Mouse (Mus musculus) liver, embryonic 16.5 days (tissue): ENCODE measurements at regions not wholly inside any gene's neighbourhood (a gene's known extent, or its start where the extent isn't known, plus 50 kb on each side); places are given as distances from the start of the nearest gene placed in this dataset.

Experiments used
- ATAC-seq: fragments of 200-750 bp; cut with Nextera tagmentation; 2 replicates; pipeline ENCODE4 v1.8.0; 2017; ENCODE audit warnings: low read depth, mild to moderate bottlenecking, moderate number of reproducible peaks, moderate library complexity
- H3K27ac ChIP-seq: fragments of 300-500 bp; sonication (generic); 2 replicates; pipeline ENCODE4 v1.5.1; 2014; ENCODE audit warnings: mild to moderate bottlenecking, low read length
- H3K27me3 ChIP-seq: fragments of 300-500 bp; sonication (generic); 2 replicates; pipeline ENCODE4 v1.6.1; 2014; ENCODE audit warnings: low read depth, low read length, mixed read lengths; ENCODE audit not compliant: control insufficient read depth, insufficient read depth
- H3K36me3 ChIP-seq: fragments of 300-500 bp; sonication (generic); 2 replicates; pipeline ENCODE4 v1.6.1; 2014; ENCODE audit warnings: mild to moderate bottlenecking; ENCODE audit not compliant: control insufficient read depth, insufficient read depth
- H3K4me1 ChIP-seq: fragments of 300-500 bp; sonication (generic); 2 replicates; pipeline ENCODE4 v1.6.1; 2014; ENCODE audit warnings: low read depth, low read length, mixed read lengths; ENCODE audit not compliant: control insufficient read depth
- H3K4me2 ChIP-seq: fragments of 300-500 bp; sonication (generic); 2 replicates; pipeline ENCODE4 v1.6.1; 2014; ENCODE audit warnings: low read depth, low read length, mixed read lengths
- H3K4me3 ChIP-seq: fragments of 300-500 bp; sonication (generic); 2 replicates; pipeline ENCODE4 v1.5.1; 2014; ENCODE audit warnings: low read depth, mild to moderate bottlenecking, low read length
- H3K9ac ChIP-seq: fragments of 300-500 bp; sonication (generic); 2 replicates; pipeline ENCODE4 v1.6.1; 2014; ENCODE audit warnings: low read depth, low read length
- H3K9me3 ChIP-seq: fragments of 300-500 bp; sonication (generic); replicated peaks from 2 replicates; pipeline ENCODE4 v1.6.1; 2016; ENCODE audit warnings: low read length; ENCODE audit not compliant: control insufficient read depth
- WGBS: fragments of 180-500 bp; shearing (Covaris S2); extraction: QIAGEN DNeasy Blood & Tissue Kit; methylation state at CpG from one replicate; pipeline ENCODE4 v1.1.7; 2014; ENCODE audit not compliant: insufficient replicate concordance; 5-methylcytosine and 5-hydroxymethylcytosine counted together

GRCm38 (mm10) chr2:178983801-178984200 is 458.4 kb upstream of the Cdh4 start:
- no peak overlapping the region for H3K4me2 ChIP-seq
- no peak for ATAC-seq
- 71% methylated on average over 8 of the region's 8 CpGs for WGBS

GRCm38 (mm10) chr2:178987935-178988334 is 454.3 kb upstream of the Cdh4 start:
- H3K4me2 ChIP-seq = no peak overlapping the region
- no peaks in the 10 kb centered on the region for H3K36me3 ChIP-seq
- whole genome bisulfite sequencing = 51% methylated on average over 10 of the region's 10 CpGs
- ATAC-seq = no peak
- no peak overlapping the region for H3K27ac ChIP-seq
- no peak overlapping the region for H3K4me3 ChIP-seq
- no peaks in the 10 kb centered on the region for H3K27me3 ChIP-seq
- no peaks in the 10 kb centered on the region for H3K4me1 ChIP-seq
- H3K9ac ChIP-seq = no peak overlapping the region
- no peaks in the 10 kb centered on the region for H3K9me3 ChIP-seq

More at GRCm38 (mm10) chr2:178983801-178984200, 458.4 kb upstream of the Cdh4 start:
- no peaks in the 10 kb centered on the region for H3K27me3 ChIP-seq
- no peaks in the 10 kb centered on the region for H3K4me1 ChIP-seq
- H3K4me3 ChIP-seq = no peak overlapping the region
- H3K27ac ChIP-seq = no peak overlapping the region
- no peak overlapping the region for H3K9ac ChIP-seq
- no peaks in the 10 kb centered on the region for H3K9me3 ChIP-seq
- H3K36me3 ChIP-seq = no peaks in the 10 kb centered on the region

GRCm38 (mm10) chr2:178989291-178989690 is 452.9 kb upstream of the Cdh4 start:
- Histone ChIP-seq H3K27ac (no peak overlapping the region), H3K4me1 (no peaks in the 10 kb centered on the region), H3K9me3 (no peaks in the 10 kb centered on the region), H3K9ac (no peak overlapping the region), H3K36me3 (no peaks in the 10 kb centered on the region), H3K27me3 (no peaks in the 10 kb centered on the region), H3K4me2 (no peak overlapping the region), H3K4me3 (no peak overlapping the region)
- WGBS = 68% methylated on average over 7 of the region's 7 CpGs
- no peak for ATAC-seq

GRCm38 (mm10) chr2:178989784-178990183 is 452.4 kb upstream of the Cdh4 start:
- no peaks in the 10 kb centered on the region for H3K9me3 ChIP-seq
- no peak overlapping the region for H3K9ac ChIP-seq
- H3K4me2 ChIP-seq = no peak overlapping the region
- no peak for ATAC-seq
- H3K27me3 ChIP-seq = no peaks in the 10 kb centered on the region
- no peaks in the 10 kb centered on the region for H3K4me1 ChIP-seq
- no peak overlapping the region for H3K27ac ChIP-seq
- WGBS = 50% methylated on average over 1 of the region's 1 CpGs
- no peak overlapping the region for H3K4me3 ChIP-seq
- H3K36me3 ChIP-seq = no peaks in the 10 kb centered on the region

GRCm38 (mm10) chr2:178990959-178991358 is 451.3 kb upstream of the Cdh4 start:
- Histone ChIP-seq H3K27ac (no peak overlapping the region), H3K4me2 (no peak overlapping the region), H3K36me3 (no peaks in the 10 kb centered on the region), H3K9ac (no peak overlapping the region), H3K9me3 (no peaks in the 10 kb centered on the region), H3K4me3 (no peak overlapping the region), H3K4me1 (no peaks in the 10 kb centered on the region), H3K27me3 (no peaks in the 10 kb centered on the region)
- no peak for ATAC-seq
- 70% methylated on average over 4 of the region's 4 CpGs for WGBS

GRCm38 (mm10) chr2:178992334-178993116 is 449.7 kb upstream of the Cdh4 start:
- no peaks in the 10 kb centered on the region for H3K36me3 ChIP-seq
- no peak overlapping the region for H3K4me2 ChIP-seq
- no peaks in the 10 kb centered on the region for H3K9me3 ChIP-seq
- no peaks in the 10 kb centered on the region for H3K27me3 ChIP-seq
- no peaks in the 10 kb centered on the region for H3K4me1 ChIP-seq
- no peak overlapping the region for H3K27ac ChIP-seq
- WGBS = 52% methylated on average over 8 of the region's 8 CpGs
- H3K9ac ChIP-seq = no peak overlapping the region
- H3K4me3 ChIP-seq = no peak overlapping the region
- no peak for ATAC-seq

- no peak for ATAC-seq
- Histone ChIP-seq H3K27me3 (no peaks in the 10 kb centered on the region), H3K9ac (no peak overlapping the region), H3K4me2 (no peak overlapping the region), H3K9me3 (no peaks in the 10 kb centered on the region), H3K4me1 (no peaks in the 10 kb centered on the region), H3K27ac (no peak overlapping the region), H3K4me3 (no peak overlapping the region), H3K36me3 (no peaks in the 10 kb centered on the region)
- WGBS = 41% methylated on average over 2 of the region's 2 CpGs
Measured at GRCm38 (mm10) chr2:178997921-178998320, 444.3 kb upstream of the Cdh4 start.

- H3K9ac ChIP-seq = no peak overlapping the region
- no peaks in the 10 kb centered on the region for H3K27me3 ChIP-seq
- no peaks in the 10 kb centered on the region for H3K9me3 ChIP-seq
- H3K4me2 ChIP-seq = no peak overlapping the region
- no peak overlapping the region for H3K27ac ChIP-seq
- H3K36me3 ChIP-seq = no peaks in the 10 kb centered on the region
- 68% methylated on average over 17 of the region's 17 CpGs for WGBS
- no peaks in the 10 kb centered on the region for H3K4me1 ChIP-seq
- ATAC-seq = no peak
- H3K4me3 ChIP-seq = no peak overlapping the region
Measured at GRCm38 (mm10) chr2:179000448-179001081, 441.7 kb upstream of the Cdh4 start.

- 71% methylated on average over 6 of the region's 6 CpGs for WGBS
- Histone ChIP-seq H3K27ac (no peak overlapping the region), H3K27me3 (no peaks in the 10 kb centered on the region), H3K9ac (no peak overlapping the region), H3K4me2 (no peak overlapping the region), H3K4me1 (no peaks in the 10 kb centered on the region), H3K4me3 (no peak overlapping the region), H3K9me3 (no peaks in the 10 kb centered on the region), H3K36me3 (no peaks in the 10 kb centered on the region)
- ATAC-seq = no peak
Measured at GRCm38 (mm10) chr2:179007766-179008165, 434.5 kb upstream of the Cdh4 start.
